Mouse (Mus musculus) liver, embryonic 14.5 days (tissue): ENCODE results near the gene Lamb1.

Experiments used
- CTCF ChIP-seq: IDR thresholded peaks from 2 replicates; pipeline ENCODE4 v1.5.1; 2016; ENCODE audit warnings: antibody characterized with exemption, low read depth, control low read depth
- EP300 ChIP-seq: IDR thresholded peaks from 2 replicates; pipeline ENCODE4 v1.6.1; 2016; ENCODE audit warnings: antibody characterized with exemption, low read depth

- no peak for TF ChIP-seq CTCF
- no peak for TF ChIP-seq EP300
Observed at GRCm38 (mm10) chr12:31269020-31269597, 4.1 kb downstream of the Lamb1 start.
